Mouse (Mus musculus) heart, embryonic 14.5 days (tissue): ENCODE measurements around the gene Mid1. TPM values are rescaled to one million over a fixed set of nuclear protein-coding genes. Genes with fewer than 3 reads are reported as not detected.
"Not testable (repeated sequence)": the region's sequence is repeated elsewhere in the genome, so short reads cannot be mapped to it uniquely, and the experiment has no call there.

Experiments used
- ATAC-seq: fragments of 200-750 bp; cut with Nextera tagmentation; 2 replicates; pipeline ENCODE4 v1.8.0; 2017; ENCODE audit warnings: low read depth, moderate TSS enrichment; ENCODE audit not compliant: insufficient number of reproducible peaks, insufficient read depth, low FRiP score
- H3K27ac ChIP-seq, 2 experiments: fragments of 200-500 bp in 1 of 2; fragments of 300-500 bp in 1 of 2; sonication (generic) in 1 of 2; replicated peaks in 1 of 2; 2 replicates each; pipeline ENCODE4 v1.5.1; 2012 to 2014; ENCODE audit warnings: low read depth in 2 of 2, low read length in 2 of 2, control low read depth in 1 of 2, mild to moderate bottlenecking in 1 of 2, mixed read lengths in 1 of 2; ENCODE audit not compliant: control insufficient read depth in 1 of 2, insufficient read depth in 1 of 2
- H3K27me3 ChIP-seq: fragments of 300-500 bp; sonication (generic); 2 replicates; pipeline ENCODE4 v1.6.1; 2014; ENCODE audit warnings: mild to moderate bottlenecking, low read length, control low read depth; ENCODE audit not compliant: control insufficient read depth, insufficient read depth
- H3K36me3 ChIP-seq: fragments of 300-500 bp; sonication (generic); 2 replicates; pipeline ENCODE4 v1.6.1; 2014; ENCODE audit warnings: mild to moderate bottlenecking, control low read depth, low read length, mixed read lengths; ENCODE audit not compliant: control insufficient read depth, insufficient read depth
- H3K4me1 ChIP-seq, 2 experiments: fragments of 200-500 bp in 1 of 2; fragments of 300-500 bp in 1 of 2; sonication (generic) in 1 of 2; 2 replicates each; pipeline ENCODE4 v1.6.1; 2012 to 2014; ENCODE audit warnings: low read length in 2 of 2, control low read depth in 1 of 2, mixed read lengths in 1 of 2; ENCODE audit not compliant: control insufficient read depth in 2 of 2, insufficient read depth in 2 of 2
- H3K4me2 ChIP-seq: fragments of 300-500 bp; sonication (generic); 2 replicates; pipeline ENCODE4 v1.6.1; 2014; ENCODE audit warnings: mild to moderate bottlenecking, low read length
- H3K4me3 ChIP-seq, 2 experiments: fragments of 200-500 bp in 1 of 2; fragments of 300-500 bp in 1 of 2; sonication (generic) in 1 of 2; 2 replicates each; pipeline ENCODE4 v1.5.1; 2012 to 2014; ENCODE audit warnings: low read length in 2 of 2, mild to moderate bottlenecking in 2 of 2, control low read depth in 1 of 2, low read depth in 1 of 2, moderate library complexity in 1 of 2; ENCODE audit not compliant: control insufficient read depth in 1 of 2, insufficient read depth in 1 of 2
- H3K9ac ChIP-seq: fragments of 300-500 bp; sonication (generic); 2 replicates; pipeline ENCODE4 v1.6.1; 2014; ENCODE audit warnings: mild to moderate bottlenecking, low read length
- H3K9me3 ChIP-seq: fragments of 300-500 bp; sonication (generic); 2 replicates; pipeline ENCODE4 v1.6.1; 2016; ENCODE audit warnings: low read length, control low read depth; ENCODE audit not compliant: control insufficient read depth
- WGBS: fragments of 180-500 bp; shearing (Covaris S2); extraction: QIAGEN DNeasy Blood & Tissue Kit; methylation state at CpG from one replicate; pipeline ENCODE4 v1.1.7; 2014; 5-methylcytosine and 5-hydroxymethylcytosine counted together
- polyA plus RNA-seq: library from polyadenylated mRNA; unstranded; fragments of >200 nt; fragmentation: Nextera tagmentation; extraction: Ambion mirVana; gene quantifications from 2 replicates; pipeline ENCODE4 v1.2.1, GENCODE M21; 2014

Mid1 gene
- polyA plus RNA-seq, 1 experiment from 2014 or later: 8.1 TPM

- peak overlapping the region; percentile 34 for H3K4me2 ChIP-seq
- not testable (repeated sequence) for H3K4me1 ChIP-seq, H3K27me3 ChIP-seq, H3K27ac ChIP-seq, H3K9ac ChIP-seq, H3K4me3 ChIP-seq
- peak; percentile 36; the same call in 1 of the 2 replicates for ATAC-seq
- H3K36me3 ChIP-seq: peaks cover 34% of the 10 kb centered on the region
- WGBS: 34% methylated on average over 28 of the region's 28 CpGs
- peaks cover 77% of the 10 kb centered on the region for H3K9me3 ChIP-seq
Measured at GRCm38 (mm10) chrX:169991128-169991873, 306.3 kb downstream of the Mid1 start.

GRCm38 (mm10) chrX:169992086-169992930, 307.3 kb downstream of the Mid1 start:
- Histone ChIP-seq H3K9me3 (peaks cover 73% of the 10 kb centered on the region), H3K36me3 (peaks cover 27% of the 10 kb centered on the region)
- not testable (repeated sequence) for H3K4me2 ChIP-seq, ATAC-seq, H3K4me3 ChIP-seq, H3K9ac ChIP-seq, H3K27me3 ChIP-seq, H3K4me1 ChIP-seq, H3K27ac ChIP-seq
- 42% methylated on average over 15 of the region's 15 CpGs for WGBS

- Histone ChIP-seq H3K36me3 (peaks cover 22% of the 10 kb centered on the region), H3K9me3 (peaks cover 76% of the 10 kb centered on the region)
- 59% methylated on average over 8 of the region's 8 CpGs for WGBS
- H3K4me1 ChIP-seq, H3K27ac ChIP-seq, H3K4me3 ChIP-seq, H3K27me3 ChIP-seq, H3K4me2 ChIP-seq, ATAC-seq, H3K9ac ChIP-seq: not testable (repeated sequence)
Measured at GRCm38 (mm10) chrX:169992951-169993547, 308.1 kb downstream of the Mid1 start.

GRCm38 (mm10) chrX:169994011-169994865, 309.2 kb downstream of the Mid1 start:
- H3K27ac ChIP-seq, H3K4me3 ChIP-seq, H3K9ac ChIP-seq, H3K4me2 ChIP-seq, H3K27me3 ChIP-seq, ATAC-seq, H3K4me1 ChIP-seq: not testable (repeated sequence)
- peaks cover 69% of the 10 kb centered on the region for H3K9me3 ChIP-seq
- peaks cover 12% of the 10 kb centered on the region for H3K36me3 ChIP-seq
- WGBS: 63% methylated on average over 33 of the region's 33 CpGs

GRCm38 (mm10) chrX:169994866-169995711, 310.1 kb downstream of the Mid1 start:
- WGBS: 53% methylated on average over 2 of the region's 2 CpGs
- not testable (repeated sequence) for H3K4me1 ChIP-seq, H3K36me3 ChIP-seq, H3K4me2 ChIP-seq, H3K27me3 ChIP-seq, ATAC-seq, H3K4me3 ChIP-seq, H3K9ac ChIP-seq, H3K27ac ChIP-seq
- peaks cover 68% of the 10 kb centered on the region for H3K9me3 ChIP-seq

- H3K9me3 ChIP-seq: peaks cover 63% of the 10 kb centered on the region
- not testable (repeated sequence) for H3K36me3 ChIP-seq, H3K4me3 ChIP-seq
Measured at GRCm38 (mm10) chrX:169995909-169996521, 311.0 kb downstream of the Mid1 start.

More at GRCm38 (mm10) chrX:169995909-169996521, 311.0 kb downstream of the Mid1 start:
- H3K27ac ChIP-seq, H3K4me2 ChIP-seq, H3K4me1 ChIP-seq, H3K9ac ChIP-seq, ATAC-seq, H3K27me3 ChIP-seq: not testable (repeated sequence)
- 63% methylated on average over 17 of the region's 17 CpGs for WGBS
